Mouse (Mus musculus) layer of hippocampus, postnatal 10 days (tissue): ENCODE data around the gene Sec16b. TPM values are rescaled to one million over a fixed set of nuclear protein-coding genes. Genes with fewer than 3 reads are reported as not detected.
A peak's percentile ranks its signal among the peaks of the same experiment; 100 is the strongest.

ENCODE experiments used
- DNase-seq, 2 experiments: peaks; one replicate each; pipeline ENCODE4 v3.0.0; 2021; ENCODE audit warnings: low spot score in 2 of 2
- long read RNA-seq: library from polyadenylated mRNA; stranded (forward); transcript quantifications from one replicate; pipeline ENCODE4 v2.0.0, GENCODE M21; 2023
- total RNA-seq, 2 experiments: library from RNA; stranded (reverse); gene quantifications; 2 replicates each; pipeline ENCODE4 v1.2.3; 2021

Sec16b gene
- under 1 TPM; 0.27 to 0.53 TPM for total RNA-seq
- long read RNA-seq, partial matches to known transcripts: 1 of 1 reads
- long read RNA-seq, other reads (novel, unspliced or antisense): 0 of 1 reads

- DNase-seq: no peak
Measured at GRCm38 (mm10) chr1:157506522-157506921, at the start of gene Sec16b. Gene Sec16b, plus strand, starts transcription at chr1:157506728.

GRCm38 (mm10) chr1:157457789-157458188, 48.7 kb upstream of the Sec16b start:
- no peak for DNase-seq

GRCm38 (mm10) chr1:157458421-157459208, 47.9 kb upstream of the Sec16b start, which contains the start of gene Cryzl2:
Gene Cryzl2, plus strand, starts transcription at chr1:157458577.
- peak; percentile 60 to 73 for DNase-seq

GRCm38 (mm10) chr1:157459904-157460303, 46.6 kb upstream of the Sec16b start:
- no peak for DNase-seq

- DNase-seq: no peak
Measured at GRCm38 (mm10) chr1:157461276-157461675, 45.3 kb upstream of the Sec16b start.

- DNase-seq: no peak
Measured at GRCm38 (mm10) chr1:157462336-157462735, 44.2 kb upstream of the Sec16b start.

GRCm38 (mm10) chr1:157465194-157465593, 41.3 kb upstream of the Sec16b start:
- DNase-seq: peak; percentile 67 to 72

- no peak for DNase-seq
Measured at GRCm38 (mm10) chr1:157467866-157468265, 38.7 kb upstream of the Sec16b start.

- DNase-seq: no peak
Measured at GRCm38 (mm10) chr1:157470761-157471386, 35.7 kb upstream of the Sec16b start.

GRCm38 (mm10) chr1:157472716-157473115, 33.8 kb upstream of the Sec16b start:
- DNase-seq: no peak

- no peak for DNase-seq
Measured at GRCm38 (mm10) chr1:157474865-157475264, 31.7 kb upstream of the Sec16b start.

GRCm38 (mm10) chr1:157476231-157476630, 30.3 kb upstream of the Sec16b start:
- no peak for DNase-seq

GRCm38 (mm10) chr1:157480090-157480489, 26.4 kb upstream of the Sec16b start:
- DNase-seq: no peak

- no peak for DNase-seq
Measured at GRCm38 (mm10) chr1:157480901-157481300, 25.6 kb upstream of the Sec16b start.

GRCm38 (mm10) chr1:157481666-157482065, 24.9 kb upstream of the Sec16b start:
- DNase-seq: no peak

GRCm38 (mm10) chr1:157484161-157484560, 22.4 kb upstream of the Sec16b start:
- DNase-seq: no peak

- DNase-seq: no peak
Measured at GRCm38 (mm10) chr1:157500657-157501056, 5.9 kb upstream of the Sec16b start.

- no peak for DNase-seq
Measured at GRCm38 (mm10) chr1:157501352-157501945, 5.1 kb upstream of the Sec16b start.

- no peak for DNase-seq
Measured at GRCm38 (mm10) chr1:157503071-157503470, 3.5 kb upstream of the Sec16b start.

GRCm38 (mm10) chr1:157506995-157507595, 567 bp downstream of the Sec16b start:
- peak; percentile 20 to 39 for DNase-seq

- peak in 1 of 2 experiments; percentile 26 for DNase-seq
Measured at GRCm38 (mm10) chr1:157507814-157508213, 1.3 kb downstream of the Sec16b start.
